Mouse (Mus musculus) hindbrain, embryonic 15.5 days (tissue): ENCODE data around the gene Cd7. TPM values are rescaled to one million over a fixed set of nuclear protein-coding genes. Genes with fewer than 3 reads are reported as not detected.
"Not testable (repeated sequence)": the region's sequence is repeated elsewhere in the genome, so short reads cannot be mapped to it uniquely, and the experiment has no call there.

Experiments
- ATAC-seq: fragments of 200-750 bp; cut with Nextera tagmentation; 2 replicates; pipeline ENCODE4 v1.8.0; 2017; ENCODE audit warnings: low read depth, moderate number of reproducible peaks, moderate TSS enrichment; ENCODE audit not compliant: low FRiP score
- H3K27ac ChIP-seq: fragments of 300-500 bp; sonication (generic); replicated peaks from 2 replicates; pipeline ENCODE4 v1.5.1; 2015; ENCODE audit warnings: mild to moderate bottlenecking, inconsistent platforms
- H3K27me3 ChIP-seq: fragments of 300-500 bp; sonication (generic); 2 replicates; pipeline ENCODE4 v1.6.1; 2015; ENCODE audit warnings: control low read depth, inconsistent platforms
- H3K36me3 ChIP-seq: fragments of 300-500 bp; sonication (generic); 2 replicates; pipeline ENCODE4 v1.6.1; 2015; ENCODE audit warnings: control low read depth, inconsistent platforms
- H3K4me1 ChIP-seq: fragments of 300-500 bp; sonication (generic); replicated peaks from 2 replicates; pipeline ENCODE4 v1.6.1; 2015; ENCODE audit warnings: control low read depth, inconsistent platforms
- H3K4me2 ChIP-seq: fragments of 300-500 bp; sonication (generic); 2 replicates; pipeline ENCODE4 v1.6.1; 2015; ENCODE audit warnings: moderate library complexity, mild to moderate bottlenecking, inconsistent platforms
- H3K4me3 ChIP-seq: fragments of 300-500 bp; sonication (generic); 2 replicates; pipeline ENCODE4 v1.5.1; 2015; ENCODE audit warnings: mild to moderate bottlenecking, inconsistent platforms
- H3K9ac ChIP-seq: fragments of 300-500 bp; sonication (generic); 2 replicates; pipeline ENCODE4 v1.6.1; 2015; ENCODE audit warnings: inconsistent platforms
- H3K9me3 ChIP-seq: fragments of 300-500 bp; sonication (generic); 2 replicates; pipeline ENCODE4 v1.6.1; 2016; ENCODE audit warnings: control low read depth, inconsistent platforms
- WGBS: fragments of 180-500 bp; shearing (Covaris S2); methylation state at CpG from one replicate; pipeline ENCODE4 v1.1.7; 2015; 5-methylcytosine and 5-hydroxymethylcytosine counted together
- polyA plus RNA-seq: library from polyadenylated mRNA; unstranded; fragments of >200 nt; fragmentation: Nextera tagmentation; extraction: Ambion mirVana; gene quantifications from 2 replicates; pipeline ENCODE4 v1.2.1, GENCODE M21; 2015

Gene Cd7
- polyA plus RNA-seq, 1 experiment from 2014 or later, result not detected

DNA sequence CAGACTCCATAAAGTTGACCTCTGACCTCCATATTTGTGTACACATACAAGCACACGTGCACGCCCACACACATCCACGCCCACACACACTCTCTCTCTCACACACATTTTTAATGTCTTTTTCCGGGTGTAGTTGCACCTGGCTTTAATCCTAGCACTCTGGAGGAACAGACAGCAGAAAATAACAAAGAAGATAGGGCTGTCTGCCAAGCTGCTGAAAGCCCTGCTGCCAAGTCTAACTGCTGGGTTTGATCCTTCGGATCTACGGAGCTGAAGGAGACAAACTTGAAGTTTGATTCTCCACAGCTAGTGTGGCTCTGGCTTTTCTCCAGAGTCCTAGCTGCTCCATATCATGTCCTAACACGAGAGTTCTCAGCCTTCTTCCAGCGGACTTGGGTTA, 22.4 kb upstream of the Cd7 start:
- WGBS, result 75% methylated on average over 8 of the region's 8 CpGs
- Histone ChIP-seq H3K4me3 (no peak overlapping the region), H3K9me3 (no peaks in the 10 kb centered on the region), H3K4me2 (no peak overlapping the region), H3K4me1 (no peaks in the 10 kb centered on the region), H3K9ac (no peak overlapping the region), H3K27me3 (no peaks in the 10 kb centered on the region), H3K36me3 (no peaks in the 10 kb centered on the region), H3K27ac (no peak overlapping the region)
- ATAC-seq, result no peak

GRCm38 (mm10) chr11:121060401-121061067, 21.3 kb upstream of the Cd7 start:
- not testable (repeated sequence) for H3K9ac ChIP-seq, H3K9me3 ChIP-seq, ATAC-seq, H3K4me2 ChIP-seq, H3K4me3 ChIP-seq, H3K4me1 ChIP-seq, H3K27ac ChIP-seq, H3K36me3 ChIP-seq, H3K27me3 ChIP-seq
- 96% methylated on average over 6 of the region's 6 CpGs for WGBS

- Histone ChIP-seq H3K27me3 (no peaks in the 10 kb centered on the region), H3K4me2 (no peak overlapping the region), H3K9me3 (no peaks in the 10 kb centered on the region), H3K9ac (no peak overlapping the region), H3K4me1 (no peaks in the 10 kb centered on the region), H3K36me3 (no peaks in the 10 kb centered on the region), H3K27ac (no peak overlapping the region), H3K4me3 (no peak overlapping the region)
- ATAC-seq, result no peak
- 93% methylated on average over 4 of the region's 4 CpGs for WGBS
Measured at GRCm38 (mm10) chr11:121059471-121059870, 20.3 kb upstream of the Cd7 start.

DNA sequence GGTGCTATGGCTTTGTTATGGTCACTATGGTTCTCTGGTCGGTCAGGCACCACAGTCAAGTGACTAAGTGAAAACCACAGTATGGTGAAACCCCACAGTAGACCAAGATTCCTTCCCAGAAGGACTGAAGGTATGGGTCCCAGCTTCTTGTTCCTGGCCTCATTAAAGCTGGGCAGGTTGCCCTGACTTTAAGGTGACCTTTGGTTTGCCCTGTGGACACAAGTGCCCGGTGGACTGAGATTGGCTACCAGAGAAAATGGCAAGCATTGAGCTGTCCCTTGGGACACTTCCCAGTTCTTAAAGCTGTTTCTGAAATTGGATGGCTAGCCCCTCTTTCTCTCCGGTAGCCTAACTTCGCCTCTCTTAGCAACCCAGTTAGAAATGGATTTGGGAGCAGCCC, 19.7 kb upstream of the Cd7 start:
- no peak for ATAC-seq
- Histone ChIP-seq H3K9me3 (no peaks in the 10 kb centered on the region), H3K4me3 (no peak overlapping the region), H3K36me3 (no peaks in the 10 kb centered on the region), H3K4me2 (no peak overlapping the region), H3K4me1 (no peaks in the 10 kb centered on the region), H3K27ac (no peak overlapping the region), H3K27me3 (no peaks in the 10 kb centered on the region), H3K9ac (no peak overlapping the region)
- 92% methylated on average over 4 of the region's 4 CpGs for WGBS

- 83% methylated on average over 5 of the region's 5 CpGs for WGBS
- no peak overlapping the region for H3K27ac ChIP-seq
Measured at GRCm38 (mm10) chr11:121058122-121058521, 18.9 kb upstream of the Cd7 start.

DNA sequence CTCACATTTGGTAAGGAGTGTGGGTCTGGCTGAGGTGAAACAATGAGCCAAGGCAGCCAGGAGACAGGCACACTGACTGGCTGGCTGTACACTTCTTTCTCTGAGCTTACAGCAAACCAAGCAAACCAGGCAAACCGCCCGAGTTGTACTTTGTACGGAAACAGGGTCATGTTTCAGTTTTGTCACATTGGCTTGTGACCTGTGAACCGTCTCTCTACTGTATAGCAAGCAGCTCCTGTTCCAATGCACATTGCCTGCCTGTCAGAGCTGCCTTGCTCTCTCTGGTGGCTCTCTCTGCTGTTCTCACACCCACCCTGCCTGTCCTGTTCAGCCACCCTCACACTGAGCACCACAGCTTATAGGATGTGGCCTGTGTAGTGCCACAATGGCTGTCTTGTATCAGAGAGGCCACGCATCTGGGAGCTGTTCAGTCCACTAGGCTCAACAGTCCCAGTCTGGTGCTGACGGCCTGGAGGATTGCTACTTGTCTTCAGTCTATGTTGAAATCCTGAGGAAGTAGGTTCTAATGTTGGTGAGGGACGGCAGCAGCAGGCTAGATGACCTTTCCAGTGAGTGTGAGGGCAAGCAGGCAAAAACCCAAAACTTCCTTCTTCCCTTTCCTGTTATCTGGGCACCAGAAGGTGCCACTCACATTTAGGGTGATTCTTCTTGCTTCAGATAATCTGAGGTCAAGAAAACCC, 17.5 kb upstream of the Cd7 start:
- H3K36me3 ChIP-seq, result no peaks in the 10 kb centered on the region
- H3K4me1 ChIP-seq, result no peaks in the 10 kb centered on the region
- no peak for ATAC-seq
- H3K4me3 ChIP-seq, result no peak overlapping the region
- H3K27ac ChIP-seq, result no peak overlapping the region
- 78% methylated on average over 7 of the region's 7 CpGs for WGBS
- no peaks in the 10 kb centered on the region for H3K9me3 ChIP-seq
- no peak overlapping the region for H3K9ac ChIP-seq
- no peaks in the 10 kb centered on the region for H3K27me3 ChIP-seq
- no peak overlapping the region for H3K4me2 ChIP-seq

More at GRCm38 (mm10) chr11:121058122-121058521, 18.9 kb upstream of the Cd7 start:
- H3K9ac ChIP-seq, result no peak overlapping the region
- no peak overlapping the region for H3K4me2 ChIP-seq
- no peaks in the 10 kb centered on the region for H3K4me1 ChIP-seq
- H3K36me3 ChIP-seq, result no peaks in the 10 kb centered on the region
- no peak overlapping the region for H3K4me3 ChIP-seq
- H3K27me3 ChIP-seq, result no peaks in the 10 kb centered on the region
- ATAC-seq, result no peak
- H3K9me3 ChIP-seq, result no peaks in the 10 kb centered on the region

- H3K9ac ChIP-seq, result no peak overlapping the region
- no peaks in the 10 kb centered on the region for H3K9me3 ChIP-seq
- H3K27ac ChIP-seq, result no peak overlapping the region
- H3K4me3 ChIP-seq, result no peak overlapping the region
- no peaks in the 10 kb centered on the region for H3K36me3 ChIP-seq
- no peak overlapping the region for H3K4me2 ChIP-seq
- 0 out of 2 replicates have a peak, but pooled peaks have one; percentile 61 for ATAC-seq
- 16% methylated on average over 8 of the region's 8 CpGs for WGBS
- H3K27me3 ChIP-seq, result no peaks in the 10 kb centered on the region
- no peaks in the 10 kb centered on the region for H3K4me1 ChIP-seq
Measured at GRCm38 (mm10) chr11:121053536-121053935, 14.3 kb upstream of the Cd7 start.

- Histone ChIP-seq H3K27me3 (no peaks in the 10 kb centered on the region), H3K27ac (no peak overlapping the region), H3K9ac (no peak overlapping the region), H3K4me3 (no peak overlapping the region), H3K4me2 (no peak overlapping the region), H3K9me3 (no peaks in the 10 kb centered on the region), H3K4me1 (no peaks in the 10 kb centered on the region), H3K36me3 (no peaks in the 10 kb centered on the region)
- WGBS, result 76% methylated on average over 4 of the region's 4 CpGs
- no peak for ATAC-seq
Measured at GRCm38 (mm10) chr11:121052387-121052786, 13.2 kb upstream of the Cd7 start.

DNA sequence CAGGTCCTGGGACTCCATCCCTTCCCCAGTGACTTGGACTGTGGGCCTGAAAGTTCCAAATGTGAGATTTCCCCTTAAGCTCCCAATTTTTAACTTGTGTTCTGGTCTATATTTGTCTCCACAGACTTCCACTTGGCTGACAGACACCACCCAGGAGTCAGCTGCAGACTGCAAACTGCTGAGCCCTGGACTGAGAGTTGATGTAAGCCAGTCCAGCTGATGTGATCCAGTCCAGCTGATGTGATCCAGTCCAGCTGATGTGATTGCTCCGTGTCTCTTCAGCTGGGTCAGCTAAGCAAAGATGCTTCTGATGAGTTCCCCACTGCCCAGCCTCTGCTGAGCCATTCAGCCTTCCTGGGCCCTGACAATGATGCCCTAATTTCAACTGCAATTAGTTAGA, 12.6 kb upstream of the Cd7 start:
- Histone ChIP-seq H3K4me3 (no peak overlapping the region), H3K9me3 (no peaks in the 10 kb centered on the region), H3K9ac (no peak overlapping the region), H3K27ac (no peak overlapping the region), H3K36me3 (no peaks in the 10 kb centered on the region), H3K27me3 (no peaks in the 10 kb centered on the region), H3K4me2 (no peak overlapping the region), H3K4me1 (no peaks in the 10 kb centered on the region)
- ATAC-seq, result no peak
- 54% methylated on average over 1 of the region's 1 CpGs for WGBS

DNA sequence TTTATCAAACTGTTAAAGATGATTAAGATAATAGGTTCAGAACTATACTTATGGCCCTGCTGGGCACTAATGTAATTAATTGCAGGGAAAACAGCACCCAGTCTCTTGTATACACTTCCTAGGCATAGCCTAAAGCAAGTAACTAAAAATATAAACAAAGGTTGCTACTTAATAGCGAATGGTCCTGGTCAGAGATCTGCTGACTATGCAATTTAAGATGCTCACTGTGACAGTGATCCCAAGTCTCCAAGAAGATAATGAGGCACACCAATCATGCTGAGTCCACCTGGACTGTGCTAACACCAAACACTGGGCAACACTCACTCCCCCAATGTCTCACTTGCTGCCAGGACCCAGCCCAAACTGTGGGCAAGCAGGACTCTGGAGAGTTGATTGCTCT, 10.6 kb upstream of the Cd7 start:
- 88% methylated on average over 1 of the region's 1 CpGs for WGBS

DNA sequence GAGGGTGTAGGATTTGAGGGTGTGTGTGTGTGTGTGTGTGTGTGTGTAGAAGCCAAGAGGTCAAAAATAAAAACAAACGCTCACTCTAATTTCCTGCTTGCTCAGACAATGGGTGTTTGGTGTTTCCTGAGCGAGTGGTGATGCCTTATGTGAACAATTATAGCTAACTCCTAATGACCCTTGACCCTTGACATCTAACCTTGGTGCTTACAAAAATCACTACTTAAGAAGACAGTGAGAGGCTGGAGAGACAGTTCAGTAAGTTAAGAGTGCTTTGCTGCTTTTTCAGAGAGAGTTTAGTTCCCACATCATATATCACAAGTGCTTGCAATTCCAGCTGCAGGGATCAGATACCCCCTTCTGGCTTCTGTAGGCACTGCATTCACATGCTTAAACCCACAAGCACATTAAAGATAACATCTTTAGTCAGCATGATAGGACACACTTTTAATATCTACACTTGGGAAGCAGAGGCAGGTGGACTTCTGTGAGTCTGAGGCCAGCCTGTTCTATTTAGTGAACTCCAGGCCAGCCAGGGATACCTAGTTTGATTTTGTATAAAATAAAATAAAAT, 8.7 kb upstream of the Cd7 start:
- H3K36me3 ChIP-seq, result no peaks in the 10 kb centered on the region
- H3K9me3 ChIP-seq, result no peaks in the 10 kb centered on the region
- H3K4me3 ChIP-seq, result no peak overlapping the region
- no peak overlapping the region for H3K27ac ChIP-seq
- no peaks in the 10 kb centered on the region for H3K4me1 ChIP-seq
- H3K27me3 ChIP-seq, result no peaks in the 10 kb centered on the region
- WGBS, result 70% methylated on average over 2 of the region's 2 CpGs
- no peak overlapping the region for H3K9ac ChIP-seq
- H3K4me2 ChIP-seq, result no peak overlapping the region
- ATAC-seq, result no peak

More for the DNA sequence above, 10.6 kb upstream of the Cd7 start:
- Histone ChIP-seq H3K4me2 (no peak overlapping the region), H3K4me1 (no peaks in the 10 kb centered on the region), H3K9me3 (no peaks in the 10 kb centered on the region), H3K27me3 (no peaks in the 10 kb centered on the region), H3K4me3 (no peak overlapping the region), H3K9ac (no peak overlapping the region), H3K27ac (no peak overlapping the region), H3K36me3 (no peaks in the 10 kb centered on the region)
- ATAC-seq, result no peak

DNA sequence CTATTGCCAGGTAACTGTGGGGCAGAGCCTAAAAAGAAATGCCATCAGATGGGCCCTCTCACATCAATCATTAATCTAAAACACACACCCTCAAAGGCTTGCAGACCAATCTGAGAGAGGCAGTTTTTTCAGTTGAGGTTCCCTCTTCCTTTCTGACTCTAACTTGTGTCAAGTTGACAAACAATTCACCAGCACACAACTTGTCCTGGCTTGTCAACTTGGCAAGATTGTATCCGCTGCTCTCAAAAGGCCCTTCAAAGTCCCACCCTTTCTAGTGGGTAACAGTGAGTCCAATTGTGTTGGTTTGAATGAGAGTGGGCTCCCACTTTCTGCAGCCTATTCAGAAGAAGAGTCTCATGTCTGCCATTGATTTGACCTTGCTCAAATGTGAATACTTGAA, 6.1 kb upstream of the Cd7 start:
- WGBS, result 27% methylated on average over 1 of the region's 1 CpGs
- H3K36me3 ChIP-seq, result no peaks in the 10 kb centered on the region
- H3K4me1 ChIP-seq, result no peaks in the 10 kb centered on the region
- no peak for ATAC-seq
- H3K27me3 ChIP-seq, result no peaks in the 10 kb centered on the region
- no peak overlapping the region for H3K27ac ChIP-seq
- no peak overlapping the region for H3K4me2 ChIP-seq
- H3K9ac ChIP-seq, result no peak overlapping the region
- H3K4me3 ChIP-seq, result no peak overlapping the region
- H3K9me3 ChIP-seq, result no peaks in the 10 kb centered on the region
